Mouse (Mus musculus) forelimb bud, embryonic 11.5 days (tissue): Measurements from ENCODE around the gene Nfyc.

Experiments used
- DNase-seq: peaks from one replicate; pipeline ENCODE4 v3.0.0-alpha.2; 2012; ENCODE audit warnings: low read depth, low spot score

Gene Nfyc

GRCm38 (mm10) chr4:120716765-120717164, 114.6 kb downstream of the Nfyc start:
- DNase-seq: no peak

- DNase-seq: peak; percentile 76
Measured at GRCm38 (mm10) chr4:120716141-120716571, 115.2 kb downstream of the Nfyc start.

DNA sequence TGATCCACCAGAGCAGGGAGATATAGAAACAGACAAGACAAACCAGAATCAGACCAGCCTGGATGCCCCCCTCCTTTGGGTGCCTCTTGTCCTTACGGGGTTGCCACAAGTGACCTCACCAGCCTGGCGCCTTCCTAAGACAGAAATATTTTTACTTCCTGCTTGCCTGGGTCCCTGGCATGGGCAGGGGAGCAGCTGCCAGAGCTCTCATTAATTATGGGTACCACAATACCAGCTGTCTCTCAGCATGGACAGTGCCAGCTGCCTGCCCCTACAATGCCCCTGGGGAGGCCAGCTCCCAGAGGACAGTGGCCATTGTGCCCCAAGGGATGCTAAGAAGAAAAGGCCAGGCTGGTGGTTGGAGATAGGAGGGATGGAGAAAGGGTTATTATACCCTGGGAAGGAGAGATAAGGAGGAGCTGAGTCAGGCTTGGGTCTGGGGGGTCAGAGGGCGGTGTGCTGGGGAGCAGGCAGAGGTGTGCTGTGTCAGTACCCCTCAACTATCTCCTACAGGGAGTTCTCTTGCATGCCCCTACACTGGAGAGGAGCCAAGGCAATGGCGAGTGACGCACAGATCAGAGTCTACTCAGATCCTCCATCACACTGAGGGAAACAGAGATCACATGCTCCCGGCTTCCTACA, 117.4 kb downstream of the Nfyc start:
- no peak for DNase-seq

DNA sequence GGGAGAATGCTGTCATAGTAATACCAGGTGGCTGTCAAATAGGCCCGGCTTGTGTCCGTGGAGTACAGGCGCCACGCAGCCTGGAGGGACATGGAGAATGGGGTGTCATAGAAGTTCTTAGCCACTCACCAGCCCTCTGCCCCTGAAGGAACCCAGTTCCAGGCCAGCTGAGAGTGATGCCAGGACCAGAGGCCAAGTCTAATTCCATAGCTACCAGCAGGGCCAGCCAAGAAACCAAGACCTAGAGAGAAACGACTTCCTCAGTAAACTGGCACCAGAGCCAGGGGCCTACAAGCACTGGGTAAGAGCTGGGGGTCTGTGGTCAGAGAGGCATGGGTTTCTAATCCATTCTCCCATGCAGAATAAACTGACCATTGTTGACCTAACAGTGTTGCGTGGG, 118.4 kb downstream of the Nfyc start:
- no peak for DNase-seq

GRCm38 (mm10) chr4:120712236-120712635, 119.1 kb downstream of the Nfyc start:
- no peak for DNase-seq
